Mouse (Mus musculus): ENCODE results near the gene Plekhh2.

The Plekhh2 gene

DNA sequence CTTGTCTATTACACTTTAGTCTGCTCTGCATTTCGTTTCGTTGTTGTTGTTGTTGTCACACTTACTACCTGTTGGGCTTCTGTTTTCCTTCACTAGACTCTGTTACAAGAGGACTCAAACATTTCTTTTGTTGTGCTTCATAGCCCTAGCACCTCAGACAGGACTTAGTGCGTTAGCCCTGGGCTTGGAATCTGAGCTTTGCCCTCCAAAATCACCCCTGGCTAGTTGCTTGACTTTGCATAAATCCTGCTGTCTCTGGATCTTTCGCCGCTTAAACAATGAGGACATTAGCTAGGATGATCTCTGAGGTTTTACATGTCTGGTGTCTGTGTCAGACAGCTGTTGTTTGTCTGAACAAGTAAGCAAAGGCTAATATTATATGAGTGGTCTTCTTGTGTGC lies 62.2 kb downstream of the Plekhh2 start:
- DNase-seq (ENCODE audit: low spot score), result no peak

DNA sequence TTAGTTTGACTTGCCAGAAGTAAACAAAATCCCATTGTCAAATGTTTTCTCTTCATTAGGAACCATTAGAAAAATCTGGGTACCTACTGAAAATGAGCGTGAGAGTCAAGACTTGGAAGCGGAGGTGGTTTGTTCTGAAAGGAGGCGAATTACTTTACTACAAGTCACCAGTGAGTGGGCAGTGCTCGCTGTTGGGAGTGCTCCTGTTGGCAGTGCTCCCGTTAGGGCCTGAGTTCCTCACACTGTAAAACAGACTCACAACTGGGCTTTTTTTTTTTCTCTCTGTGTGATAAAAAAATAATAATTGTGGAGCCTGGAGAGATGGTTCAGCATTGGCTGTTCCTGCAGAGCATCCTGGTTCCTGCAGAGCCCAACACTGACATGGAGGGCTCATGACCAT lies 63.4 kb downstream of the Plekhh2 start:
- no peak for DNase-seq (ENCODE audit: low spot score)

DNA sequence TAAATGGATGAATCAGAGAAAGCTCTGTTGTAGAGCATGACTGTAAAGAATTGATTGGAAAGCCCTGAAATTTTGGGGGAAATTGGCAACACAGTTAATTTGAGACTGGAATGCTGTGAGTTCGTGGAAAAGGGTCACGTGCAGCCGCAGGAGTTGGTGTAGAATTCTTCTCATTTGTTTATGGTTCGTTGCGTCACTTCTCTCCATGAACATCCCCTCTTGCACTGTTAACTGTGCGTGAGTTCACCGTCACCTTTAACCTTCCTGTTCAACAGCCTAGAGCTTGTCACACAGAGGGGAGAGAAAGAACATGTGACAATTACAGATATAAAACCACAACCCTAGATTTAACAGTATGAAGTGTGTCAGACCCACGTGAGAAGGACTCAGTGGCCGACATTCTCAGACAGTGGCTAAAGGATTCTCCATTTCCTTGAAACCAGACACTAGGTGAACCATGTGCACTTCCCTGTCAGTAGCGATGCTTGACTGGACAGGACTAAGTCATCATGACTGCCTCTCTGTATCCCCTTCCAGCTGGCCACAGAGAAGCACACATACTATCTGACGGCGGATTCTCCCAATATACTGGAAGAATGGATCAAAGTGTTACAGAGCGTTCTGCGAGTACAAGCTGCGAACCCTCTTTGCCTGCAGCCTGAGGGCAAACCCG lies 65.1 kb downstream of the Plekhh2 start:
- no peak for DNase-seq (ENCODE audit: low spot score)

DNA sequence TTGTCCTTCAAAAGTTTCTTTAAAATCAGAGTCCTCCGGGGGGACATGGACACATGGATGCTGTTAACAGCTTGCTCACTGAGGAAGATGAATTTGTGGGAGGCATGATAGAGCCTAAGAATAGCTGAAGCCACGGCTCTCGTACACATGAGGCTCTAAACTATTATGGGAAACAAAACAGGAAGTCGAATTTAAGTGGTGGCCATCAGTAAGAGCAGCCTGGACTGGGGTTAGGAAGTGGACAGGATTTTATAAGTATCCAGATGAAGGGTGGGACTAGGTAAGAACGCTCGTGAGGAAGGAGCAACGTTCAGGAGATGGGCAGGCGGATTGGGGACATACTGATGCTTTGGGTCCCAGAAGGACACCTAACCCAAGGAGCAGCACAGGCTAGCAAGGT lies 67.6 kb downstream of the Plekhh2 start:
- no peak for DNase-seq (ENCODE audit: low spot score)

DNA sequence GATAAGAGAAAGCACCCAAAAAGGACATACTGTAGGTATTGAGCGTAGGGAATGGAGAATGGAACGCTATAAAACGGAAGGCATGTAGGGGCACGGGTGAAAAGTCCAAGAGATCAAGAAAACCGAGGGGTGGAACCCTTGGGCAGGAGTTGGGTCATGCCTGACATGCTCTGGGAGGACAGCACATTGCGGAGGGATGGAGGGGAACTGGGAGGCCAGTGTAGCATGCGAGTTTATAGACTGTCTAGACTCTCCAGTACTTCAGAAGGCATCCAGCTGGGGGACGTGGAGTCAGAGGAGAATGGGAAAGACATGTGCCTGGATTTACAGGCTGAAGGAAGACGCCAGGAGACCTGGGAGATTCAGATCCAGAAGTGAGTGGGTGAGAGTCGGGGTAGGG lies 68.1 kb downstream of the Plekhh2 start:
- no peak for DNase-seq (ENCODE audit: low spot score)

DNA sequence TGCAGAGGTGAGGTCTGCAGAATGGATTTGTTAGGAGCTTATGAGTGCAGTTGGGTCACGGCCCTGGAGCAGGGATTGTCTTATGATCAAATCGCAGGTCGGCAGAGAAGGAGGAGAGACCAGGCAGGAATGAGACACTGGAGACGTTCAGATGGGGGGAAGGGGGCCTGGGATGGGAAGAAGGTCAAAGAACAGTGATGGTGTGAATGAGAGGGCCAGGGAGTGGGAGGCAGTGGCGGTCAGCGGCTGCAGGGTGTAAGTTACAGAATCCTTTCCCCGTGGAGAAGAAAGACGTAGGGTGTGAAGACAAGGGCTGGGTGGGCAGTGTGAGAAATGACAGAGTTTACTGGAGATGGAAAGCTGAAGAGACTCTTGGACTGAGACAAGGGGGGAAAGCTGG lies 69.1 kb downstream of the Plekhh2 start:
- DNase-seq (ENCODE audit: low spot score), result no peak

DNA sequence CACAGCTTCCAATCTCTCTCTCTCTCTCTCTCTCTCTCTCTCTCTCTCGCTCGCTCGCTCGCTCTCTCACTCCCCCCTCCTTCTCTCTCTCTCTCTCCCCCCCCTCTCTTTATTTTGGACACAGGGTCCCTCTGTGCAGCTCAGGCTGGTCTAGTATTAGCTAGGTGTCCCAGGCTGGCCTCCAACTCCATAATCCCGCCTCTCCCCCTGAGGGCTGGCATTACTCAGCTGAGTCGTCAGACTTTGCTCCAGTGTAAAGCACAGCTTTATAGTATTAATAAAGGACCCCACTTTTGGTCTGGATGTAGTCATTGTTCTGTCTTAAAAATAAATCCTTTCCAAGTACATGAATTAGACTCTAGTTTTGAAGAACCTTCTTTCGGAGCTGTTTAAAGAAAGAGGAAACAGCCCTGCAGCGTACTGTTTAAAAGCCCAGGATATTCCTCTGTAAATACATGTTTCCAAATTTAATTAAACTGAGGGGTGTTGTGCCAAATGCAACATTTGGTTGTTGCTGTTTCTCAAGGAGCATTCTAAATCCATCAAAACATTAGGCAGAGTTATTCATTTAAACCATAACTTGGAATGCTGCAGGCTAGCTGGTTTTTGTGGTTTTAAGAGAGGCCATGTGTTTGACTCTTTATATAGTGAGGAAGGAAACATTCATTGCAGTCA lies 70.2 kb downstream of the Plekhh2 start:
- no peak for DNase-seq (ENCODE audit: low spot score)

DNA sequence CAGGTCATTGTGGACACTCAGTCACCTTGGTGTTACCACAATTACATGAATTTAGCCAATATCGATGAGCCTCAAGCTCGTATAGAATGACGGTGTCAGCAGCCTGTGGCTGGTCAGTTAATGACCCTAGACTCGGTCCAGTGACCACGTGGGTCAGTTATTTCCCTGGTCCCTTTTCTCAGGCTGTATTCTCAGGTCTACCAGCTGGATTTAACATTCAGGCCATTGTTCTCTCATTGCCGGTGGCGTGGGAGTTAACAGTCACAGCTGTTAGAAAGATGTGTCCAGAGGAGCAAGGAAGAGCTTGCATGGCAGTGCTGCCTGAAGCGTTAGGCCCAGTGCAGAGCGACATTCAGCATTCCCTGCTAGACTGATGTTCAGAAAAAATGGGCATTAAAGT lies 72.4 kb downstream of the Plekhh2 start:
- no peak for DNase-seq (ENCODE audit: low spot score)

DNA sequence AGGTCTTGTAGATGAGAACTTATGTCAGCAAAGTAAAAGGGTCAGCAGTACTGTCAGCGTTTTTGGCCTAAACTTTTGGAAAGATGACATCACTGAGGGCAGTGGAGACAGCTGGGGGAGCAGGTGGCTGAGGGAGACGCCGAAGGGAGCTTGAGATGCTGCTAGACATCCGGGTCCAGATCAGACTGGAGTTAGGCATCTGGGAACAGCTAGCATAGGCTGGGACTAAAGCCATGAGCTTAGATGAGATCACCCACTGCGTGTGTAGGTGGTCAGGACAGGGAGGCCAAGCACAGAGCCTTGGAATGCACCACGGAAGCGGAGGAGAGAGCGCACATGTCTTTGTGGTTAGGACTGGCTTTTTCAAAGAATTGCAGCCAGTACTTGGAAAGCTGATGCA lies 73.4 kb downstream of the Plekhh2 start:
- no peak for DNase-seq (ENCODE audit: low spot score)

DNA sequence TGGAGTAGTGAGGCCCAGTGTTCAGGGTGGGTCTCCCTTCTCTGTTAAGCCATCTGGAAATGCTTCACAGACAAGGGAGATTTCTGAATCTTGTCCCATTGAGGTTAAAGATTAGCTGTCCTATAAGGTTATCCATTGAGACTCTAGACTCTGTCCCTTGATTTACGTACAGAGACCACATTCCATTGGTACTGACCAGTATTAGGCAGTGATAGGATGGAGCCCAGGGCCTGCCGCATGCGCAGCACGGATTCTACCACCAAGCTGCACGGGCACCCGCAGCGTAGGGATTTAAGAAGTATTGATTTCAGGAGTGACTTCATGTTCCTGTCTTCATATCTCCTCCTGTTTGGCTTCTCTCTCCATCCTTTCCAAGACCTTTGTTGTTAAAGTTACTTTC lies 78.4 kb downstream of the Plekhh2 start:
- DNase-seq (ENCODE audit: low spot score), result no peak

DNA sequence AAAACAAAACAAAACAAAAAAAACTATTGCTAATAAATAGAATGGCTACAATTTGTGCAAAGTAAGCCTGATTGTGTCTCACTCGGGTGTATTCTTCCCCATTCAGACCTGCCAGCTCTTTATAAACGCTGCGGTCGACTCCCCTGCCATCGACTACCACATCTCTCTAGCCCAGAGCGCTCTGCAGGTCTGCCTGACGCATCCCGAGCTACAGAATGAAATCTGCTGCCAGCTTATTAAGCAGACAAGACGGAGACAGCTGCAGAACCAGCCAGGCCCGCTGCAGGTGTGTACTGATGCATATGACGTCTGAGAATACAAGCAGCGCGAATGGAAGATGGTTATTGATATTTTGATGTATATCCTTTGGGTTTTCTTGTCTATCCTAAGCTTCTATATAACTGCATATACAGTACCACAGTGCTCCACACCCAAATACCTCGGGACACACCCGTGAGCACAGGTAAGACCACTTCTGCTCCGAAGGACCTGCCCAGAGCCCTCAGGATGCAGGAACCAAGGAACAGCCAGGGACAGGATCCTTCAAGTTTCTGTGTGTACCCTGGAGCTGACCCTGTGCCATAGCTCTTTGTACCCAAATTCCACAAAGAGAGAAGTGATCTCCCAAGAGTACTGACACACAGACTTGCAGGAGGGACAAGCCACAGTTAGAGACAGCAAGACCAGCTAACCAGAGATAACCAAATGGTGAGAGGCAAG lies 79.9 kb downstream of the Plekhh2 start:
- no peak for DNase-seq (ENCODE audit: low spot score)

DNA sequence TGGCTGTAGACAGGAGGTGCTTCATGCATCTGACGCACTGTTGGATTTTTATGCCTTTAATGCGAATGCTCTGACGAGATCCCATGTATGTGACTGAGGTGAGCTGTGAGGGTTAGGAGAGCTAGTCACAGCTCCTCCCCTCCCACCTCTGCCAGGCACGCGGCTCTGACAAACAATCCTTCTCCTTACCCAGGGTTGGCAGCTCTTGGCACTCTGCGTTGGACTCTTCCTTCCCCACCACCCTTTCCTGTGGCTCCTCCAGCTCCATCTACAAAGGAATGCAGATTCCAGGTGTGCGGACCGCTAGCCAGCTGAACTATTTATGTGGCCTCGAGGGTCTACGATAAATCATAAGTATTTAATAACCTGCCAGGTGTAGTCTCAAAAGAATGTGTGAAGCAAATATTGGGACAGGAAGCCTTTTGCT lies 84.3 kb downstream of the Plekhh2 start:
- DNase-seq (ENCODE audit: low spot score), result no peak

DNA sequence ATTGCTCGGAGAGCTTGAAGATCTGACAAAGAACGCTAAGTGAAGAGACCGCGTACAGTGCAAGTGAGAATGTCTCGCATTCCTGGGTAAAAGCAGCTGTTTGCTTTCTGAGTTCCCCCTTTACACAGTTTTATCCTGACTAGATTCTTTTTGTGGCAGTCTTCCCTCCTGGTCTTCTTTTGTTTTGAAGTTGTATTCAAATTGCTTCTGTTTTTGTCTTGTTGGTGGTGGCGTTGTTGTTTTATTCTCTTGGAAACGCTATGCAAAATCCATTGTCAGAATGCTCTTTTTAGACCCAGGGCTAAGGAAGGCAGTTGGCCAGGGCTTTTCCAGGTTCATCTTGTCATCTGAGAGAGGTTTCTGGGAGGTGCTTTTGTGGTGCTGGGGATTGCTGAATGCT lies 84.8 kb downstream of the Plekhh2 start:
- DNase-seq (ENCODE audit: low spot score), result no peak

DNA sequence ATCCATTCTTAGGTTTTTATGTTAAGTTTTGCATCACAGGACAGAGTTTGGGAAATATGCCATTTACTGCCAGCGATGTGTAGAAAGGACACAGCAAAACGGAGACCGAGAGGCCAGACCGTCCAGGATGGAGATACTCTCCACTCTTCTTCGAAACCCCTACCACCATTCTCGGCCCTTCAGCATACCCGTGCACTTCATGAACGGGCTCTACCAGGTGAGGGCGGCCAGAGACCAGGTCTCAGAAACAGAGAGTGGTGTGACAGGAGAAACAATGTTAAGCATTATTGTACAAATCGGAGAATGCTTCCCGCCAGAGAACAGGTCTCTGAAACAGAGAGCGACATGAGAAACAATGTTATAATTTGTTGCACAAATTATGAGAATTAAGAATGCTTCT lies 86.2 kb downstream of the Plekhh2 start:
- DNase-seq (ENCODE audit: low spot score), result no peak

DNA sequence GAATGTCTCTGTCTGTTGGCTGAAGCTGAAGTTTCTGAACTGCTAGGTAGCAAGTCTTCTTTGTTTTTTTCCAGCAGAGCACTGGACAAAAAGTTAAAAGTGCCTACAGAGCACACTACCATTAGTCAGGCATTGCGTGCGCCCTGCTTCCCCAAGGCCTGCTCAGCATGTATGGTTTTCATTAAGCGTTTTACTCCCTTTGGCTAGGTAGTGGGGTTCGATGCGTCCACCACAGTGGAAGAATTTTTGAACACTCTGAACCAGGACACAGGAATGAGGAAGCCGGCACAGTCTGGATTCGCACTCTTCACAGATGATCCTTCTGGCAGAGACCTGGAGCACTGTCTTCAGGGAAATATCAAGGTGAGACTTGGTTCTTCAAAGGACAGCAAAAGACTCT lies 87.2 kb downstream of the Plekhh2 start:
- no peak for DNase-seq (ENCODE audit: low spot score)

DNA sequence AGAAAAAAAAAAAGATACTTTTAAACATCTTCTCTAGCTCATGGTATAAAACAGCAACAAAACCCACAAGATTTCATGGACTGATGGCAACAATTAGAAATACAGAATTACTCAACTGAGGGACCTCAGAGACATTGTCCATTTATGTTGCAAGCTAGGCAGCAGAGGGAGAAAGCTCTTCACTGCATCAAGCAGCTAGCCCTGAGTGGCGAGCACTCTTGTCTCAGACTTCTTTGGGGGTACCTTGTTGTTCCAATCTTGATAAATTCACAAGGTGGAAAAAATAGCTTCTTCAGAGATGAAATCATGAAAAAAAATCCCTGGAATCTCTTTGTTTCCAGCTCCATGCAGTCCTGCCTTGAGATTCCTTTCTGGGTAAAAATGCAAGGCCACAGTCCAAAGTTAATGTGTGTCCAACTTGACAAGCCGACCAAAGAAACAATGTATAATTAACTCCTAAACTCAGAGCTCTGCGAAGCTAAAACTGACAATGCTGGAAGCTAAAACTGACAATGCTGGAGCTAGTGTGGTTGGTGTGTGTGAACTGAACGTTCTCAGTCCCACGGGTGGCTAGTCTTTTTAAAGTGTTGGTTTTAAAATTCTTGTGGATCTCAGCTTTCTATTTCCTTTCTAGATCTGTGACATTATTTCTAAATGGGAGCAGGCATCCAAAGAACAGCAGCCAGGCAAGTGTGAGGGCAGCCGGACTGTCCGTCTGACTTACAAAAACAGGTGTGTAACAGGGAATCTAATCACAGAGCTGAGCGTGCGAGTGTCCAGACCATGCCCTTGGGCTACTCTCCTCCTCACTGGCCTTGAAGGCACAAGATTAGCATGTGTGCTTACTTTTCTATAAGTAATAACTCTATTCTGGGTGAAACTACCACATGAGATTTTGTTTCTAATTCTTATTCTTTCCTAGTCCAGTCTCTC lies 88.6 kb downstream of the Plekhh2 start:
- no peak for DNase-seq (ENCODE audit: low spot score)

DNA sequence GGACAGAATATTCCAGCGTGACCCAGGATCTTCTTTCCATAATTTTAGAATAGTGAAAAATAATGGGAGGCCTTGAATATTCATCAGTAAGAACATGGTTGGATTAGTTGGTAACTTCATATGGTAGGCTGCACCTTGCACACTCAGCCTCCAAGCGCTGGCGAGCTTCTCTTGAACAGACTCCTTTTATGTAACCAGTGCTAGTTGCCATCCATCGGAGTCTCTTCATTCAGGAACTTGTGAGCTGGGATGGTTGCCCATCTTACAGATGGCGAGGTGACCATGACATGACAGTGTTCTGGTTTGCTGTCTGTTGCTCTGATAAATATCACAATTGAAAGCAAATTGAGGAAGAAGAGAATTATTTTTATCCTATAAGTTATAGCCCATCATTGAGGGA lies 90.1 kb downstream of the Plekhh2 start:
- no peak for DNase-seq (ENCODE audit: low spot score)

DNA sequence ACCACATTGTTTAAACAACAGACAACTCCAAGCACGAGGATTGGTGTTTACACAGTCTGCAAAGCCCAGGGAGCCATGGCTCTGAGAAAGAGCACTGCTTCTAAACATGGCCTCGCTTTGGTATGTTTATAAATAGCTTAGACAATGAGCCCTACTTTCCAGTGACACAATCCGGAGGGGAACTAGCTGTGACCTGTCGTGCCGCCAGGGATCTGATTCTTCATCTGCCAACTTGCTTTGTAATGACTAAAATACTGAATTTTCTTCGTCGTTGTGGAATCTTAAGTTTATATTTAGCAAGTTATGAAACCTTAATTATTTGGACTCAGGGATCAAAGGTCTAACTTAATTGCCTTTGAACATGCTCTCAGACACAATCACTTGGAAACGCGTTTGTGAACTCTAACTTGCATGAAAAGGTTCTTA lies 91.5 kb downstream of the Plekhh2 start:
- no peak for DNase-seq (ENCODE audit: low spot score)

DNA sequence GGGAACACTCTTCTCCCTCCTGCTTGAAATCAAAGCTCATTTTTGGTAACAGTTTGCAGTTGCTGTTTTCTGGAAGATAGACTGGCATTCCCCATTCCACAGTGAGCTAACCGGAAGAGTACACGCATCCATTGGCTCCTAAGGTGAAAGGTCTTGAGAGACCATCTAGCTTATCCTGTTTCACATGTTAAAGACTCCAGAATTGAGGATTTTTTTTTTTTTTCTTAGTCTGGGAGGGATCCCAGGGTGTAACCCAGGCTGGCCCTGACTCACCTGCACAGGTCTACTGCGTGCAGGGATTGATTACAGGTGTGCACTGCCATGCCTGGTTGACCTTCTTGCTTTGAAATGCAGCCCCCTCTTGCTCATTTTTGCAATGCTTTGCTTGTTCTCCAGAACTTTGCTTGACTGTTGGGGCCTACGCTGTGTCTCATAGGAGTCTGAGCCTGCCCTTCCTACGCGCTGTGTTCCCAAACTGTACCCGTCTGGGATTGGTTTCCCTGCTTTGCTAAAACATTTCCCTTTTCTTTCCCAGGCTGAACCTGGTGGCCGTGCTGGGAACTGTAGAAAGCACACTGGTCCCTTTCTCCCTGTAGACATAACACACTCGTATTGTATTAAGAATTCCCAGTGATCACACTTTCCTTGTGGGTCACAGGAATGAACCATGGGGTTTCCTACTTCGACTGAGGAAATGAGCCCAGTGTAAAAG lies 92.2 kb downstream of the Plekhh2 start:
- DNase-seq (ENCODE audit: low spot score), result no peak

DNA sequence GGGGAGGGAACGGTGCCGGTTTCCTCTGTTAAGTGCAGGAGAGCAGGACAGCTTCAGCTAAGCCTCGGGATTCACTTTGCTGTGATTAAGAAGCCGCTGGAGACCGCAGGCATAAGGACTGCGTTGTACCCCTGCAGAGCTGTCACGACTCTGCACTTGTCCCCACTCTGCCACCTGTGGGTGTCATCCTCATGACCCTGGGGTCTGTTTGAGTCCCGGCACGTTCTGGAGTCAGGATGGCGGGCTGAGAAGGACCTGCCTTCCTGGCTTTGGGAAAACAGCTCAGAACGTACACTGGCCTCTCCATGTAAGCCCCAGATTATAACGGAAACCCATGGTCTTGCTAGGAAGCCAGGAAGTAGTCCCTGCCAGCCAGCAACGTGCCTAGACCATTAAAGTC lies 95.3 kb downstream of the Plekhh2 start:
- DNase-seq (ENCODE audit: low spot score), result no peak

DNA sequence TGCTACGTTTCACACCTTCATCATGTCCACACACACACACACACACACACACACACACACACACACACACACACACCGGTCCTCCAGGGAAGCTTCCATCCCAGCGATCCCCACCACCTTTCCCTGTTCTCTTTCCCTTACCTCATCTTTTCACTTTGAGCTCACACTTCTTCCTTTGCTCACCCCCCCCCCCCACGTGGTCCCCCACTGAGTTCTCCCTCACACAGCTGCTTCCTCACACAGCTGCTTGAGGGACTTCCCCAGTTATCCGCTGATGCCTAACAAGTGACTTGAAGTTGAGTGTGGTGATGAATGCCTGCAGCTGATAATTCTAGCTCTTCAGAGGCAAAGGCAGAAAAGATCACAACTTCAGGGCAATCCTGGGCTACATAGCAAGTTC lies 95.9 kb downstream of the Plekhh2 start:
- DNase-seq (ENCODE audit: low spot score), result no peak

DNA sequence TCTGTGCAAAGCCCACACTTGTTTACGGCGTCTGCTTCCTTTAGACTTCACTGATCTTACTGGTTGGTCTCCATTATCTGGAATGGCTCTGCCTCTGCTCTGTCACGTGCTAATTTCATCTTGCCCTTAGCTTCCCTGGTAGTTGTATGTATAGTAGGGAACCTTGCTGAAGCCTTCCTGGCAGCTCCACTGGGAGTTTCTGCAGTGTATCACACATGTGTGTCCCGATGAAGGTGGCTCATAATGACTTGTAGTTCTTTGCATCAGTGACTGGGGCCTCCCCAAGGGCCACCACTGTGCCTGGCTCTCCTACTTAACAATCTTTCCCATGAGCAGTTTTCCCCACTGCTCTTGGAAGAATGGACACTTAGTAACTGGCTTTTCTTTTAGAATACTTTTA lies 96.9 kb downstream of the Plekhh2 start:
- DNase-seq (ENCODE audit: low spot score), result no peak
